Mouse (Mus musculus): ENCODE results near the gene Ciao1.

DNA sequence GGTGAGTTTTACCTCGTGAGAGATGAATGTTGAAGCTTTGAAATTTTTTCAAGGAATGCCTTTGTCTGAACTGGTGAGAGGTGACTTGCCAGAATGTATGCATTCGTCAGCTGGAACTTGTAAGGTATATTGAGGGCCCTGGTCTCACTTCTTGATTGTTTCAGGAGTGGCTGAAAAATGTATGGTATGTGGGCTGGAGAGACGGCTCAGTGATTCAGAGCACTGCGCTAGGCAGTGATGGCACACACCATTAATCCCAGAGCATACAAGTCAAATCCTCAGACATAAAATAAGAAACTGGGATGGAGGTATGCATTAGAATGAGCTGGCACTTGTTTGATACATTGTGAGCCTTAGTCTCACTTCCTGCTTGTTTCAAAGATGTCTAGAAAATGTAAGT is 44.6 kb upstream of the Ciao1 start:
- TF ChIP-seq CTCF (IDR thresholded peaks at IDR 0.05; ENCODE audit: low read depth) = no peak
- TF ChIP-seq EP300 (IDR thresholded peaks at IDR 0.05; ENCODE audit: low read depth) = no peak
